Mouse (Mus musculus): ENCODE results near the gene Chd4.

DNA sequence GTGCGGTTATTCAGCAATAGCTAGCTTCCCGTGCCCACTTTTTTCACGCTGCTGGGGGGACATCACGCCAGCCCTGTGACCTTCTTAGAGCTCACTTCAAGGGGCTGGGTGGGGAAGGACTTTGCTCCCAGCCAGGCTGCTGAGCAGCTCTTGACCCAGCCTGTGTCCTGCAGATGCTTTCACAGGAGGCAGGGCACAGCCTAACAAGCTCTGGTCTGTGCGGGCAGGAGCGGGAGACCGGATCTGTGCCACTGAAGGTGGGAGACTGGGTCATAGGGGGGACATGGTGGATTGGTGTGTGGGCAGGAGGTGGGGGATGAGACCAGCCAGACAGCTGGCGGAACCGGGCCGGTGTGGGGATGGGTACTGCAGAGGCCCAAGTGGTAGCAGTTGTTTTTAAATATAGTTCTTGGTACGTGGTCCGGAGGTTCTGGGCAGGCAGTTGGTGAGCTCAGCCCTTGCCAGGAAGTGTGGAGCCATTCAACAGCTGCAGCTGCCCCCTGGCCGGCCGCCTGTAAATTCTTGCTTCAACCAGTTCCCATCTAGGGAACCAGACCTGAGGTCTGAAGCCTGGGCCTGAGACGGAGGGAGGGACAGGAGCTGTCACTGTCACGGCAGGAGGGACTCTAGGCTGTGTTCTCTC, 53.3 kb downstream of the Chd4 start:
- TF ChIP-seq POLR2A (IDR thresholded peaks at IDR 0.05; ENCODE audit: insufficient read depth, low read depth, low read length) (0 out of 2 replicates have a peak, but pooled peaks have one; percentile 11), CTCF (IDR thresholded peaks at IDR 0.05) (no peak)

All from heart, adult 2 months (tissue).